Mouse (Mus musculus): ENCODE data around the gene Timm17b. TPM values are rescaled to one million over a fixed set of nuclear protein-coding genes. Genes with fewer than 3 reads are reported as not detected.

Timm17b gene
- polyA plus RNA-seq, 1 experiment from 2014 or later: 153 TPM

DNA sequence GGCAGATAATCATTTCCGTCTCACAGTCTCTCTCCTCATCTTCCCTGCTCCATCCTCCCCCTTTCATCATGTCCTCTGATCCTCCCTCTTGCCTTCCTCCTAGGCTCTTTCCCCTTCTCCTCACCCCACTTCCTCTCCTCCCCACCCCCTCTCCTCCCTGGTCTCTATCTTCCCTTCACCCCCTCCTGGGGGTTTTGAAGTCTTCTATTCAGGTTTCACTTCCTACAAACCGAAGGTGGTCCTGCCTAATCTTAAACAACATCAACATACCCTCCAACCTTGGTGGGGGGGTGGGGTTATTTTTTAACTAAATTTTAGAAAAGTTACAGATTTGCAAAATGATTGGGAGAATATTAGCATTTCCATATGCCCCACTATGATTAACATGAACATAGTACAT lies 30.7 kb upstream of the Timm17b start:
- H3K4me1 ChIP-seq (replicated peaks; ENCODE audit: control insufficient read depth, insufficient read depth, low read length): no peaks in the 10 kb centered on the region
- no peak overlapping the region for H3K27ac ChIP-seq (ENCODE audit: low read depth, low read length)
- H3K4me3 ChIP-seq (ENCODE audit: low read depth, low read length): no peak overlapping the region
- DNase-seq (ENCODE audit: low spot score) (no peak), ATAC-seq (replicated peaks; ENCODE audit: low FRiP score) (no peak)
- H3K27me3 ChIP-seq (replicated peaks; ENCODE audit: control insufficient read depth, insufficient read depth, low read length): no peaks in the 10 kb centered on the region
- no peaks in the 10 kb centered on the region for H3K9me3 ChIP-seq (ENCODE audit: control insufficient read depth, low read length)
- H3K4me2 ChIP-seq: no peak overlapping the region
- 66% methylated on average over 2 of the region's 2 CpGs for WGBS
- H3K9ac ChIP-seq (ENCODE audit: low read depth, low read length): no peak overlapping the region
- peaks cover 3% of the 10 kb centered on the region; the same call in 1 of the 2 replicates for H3K36me3 ChIP-seq (ENCODE audit: control insufficient read depth, insufficient read depth, low read length)

DNA sequence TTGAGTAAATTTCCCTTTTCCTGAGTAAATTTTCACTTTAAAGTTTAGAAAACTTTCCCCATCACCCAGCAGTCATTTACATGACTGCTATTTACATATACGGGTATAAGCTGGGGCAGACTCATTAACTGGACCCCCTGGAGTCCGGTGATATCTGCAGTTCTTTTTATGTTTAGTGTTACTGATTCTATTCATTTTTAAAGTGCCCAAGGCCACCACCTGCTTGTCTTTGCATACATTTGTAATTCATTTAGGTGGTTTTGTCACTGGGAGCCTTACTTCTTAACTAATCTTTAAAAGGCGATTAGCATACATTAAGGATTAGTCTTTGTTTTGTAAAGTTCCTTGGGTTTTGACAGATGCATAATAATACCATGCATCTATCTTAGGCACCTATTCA lies 29.3 kb upstream of the Timm17b start:
- Histone ChIP-seq H3K9ac (ENCODE audit: low read depth, low read length) (no peak overlapping the region), H3K27me3 (replicated peaks; ENCODE audit: control insufficient read depth, insufficient read depth, low read length) (no peaks in the 10 kb centered on the region), H3K9me3 (ENCODE audit: control insufficient read depth, low read length) (no peaks in the 10 kb centered on the region), H3K36me3 (ENCODE audit: control insufficient read depth, insufficient read depth, low read length) (peaks cover 5% of the 10 kb centered on the region; the same call in 1 of the 2 replicates), H3K4me3 (ENCODE audit: low read depth, low read length) (no peak overlapping the region), H3K4me1 (replicated peaks; ENCODE audit: control insufficient read depth, insufficient read depth, low read length) (no peaks in the 10 kb centered on the region), H3K4me2 (no peak overlapping the region), H3K27ac (ENCODE audit: low read depth, low read length) (no peak overlapping the region)
- DNase-seq (ENCODE audit: low spot score) (no peak), ATAC-seq (replicated peaks; ENCODE audit: low FRiP score) (no peak)
- 55% methylated on average over 3 of the region's 3 CpGs for WGBS

DNA sequence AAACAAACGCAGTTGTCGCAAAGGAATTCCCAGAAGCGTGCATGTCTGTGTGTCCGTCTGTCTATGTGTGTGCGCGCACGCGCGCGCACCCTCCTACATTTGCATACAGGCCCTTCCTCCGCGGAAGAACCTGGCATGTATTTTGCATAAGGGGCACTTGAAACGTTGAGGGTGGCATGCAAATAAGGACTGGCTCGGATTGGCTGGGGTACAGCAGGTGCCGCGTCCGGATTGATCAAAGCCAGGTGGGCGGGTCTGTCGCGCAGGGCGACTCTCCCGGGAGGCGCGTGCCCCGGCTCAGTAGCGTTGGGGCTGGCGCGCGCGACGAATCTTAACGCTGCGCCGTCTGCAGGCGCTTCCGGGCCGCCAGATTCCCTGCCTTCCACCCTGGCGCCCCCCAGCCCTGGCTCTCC lies 21.1 kb upstream of the Timm17b start, which contains the start of gene Pim2:
Gene Pim2 (plus strand): TSS at position 256 of the 413 bp plus-strand sequence.
- no peak within 1 kb of the TSS for H3K27ac ChIP-seq (ENCODE audit: low read depth, low read length)
- H3K9ac ChIP-seq (ENCODE audit: low read depth, low read length): peak within 1 kb of the TSS; percentile 53; the same call in 1 of the 2 replicates
- peak within 1 kb of the TSS; percentile 96 for H3K4me2 ChIP-seq
- H3K27me3 ChIP-seq (replicated peaks; ENCODE audit: control insufficient read depth, insufficient read depth, low read length): no peaks in the 10 kb centered on the region
- ATAC-seq (replicated peaks; ENCODE audit: low FRiP score) (peak; percentile 96), DNase-seq (ENCODE audit: low spot score) (peak; percentile 65)
- peak within 1 kb of the TSS; percentile 58 for H3K4me3 ChIP-seq (ENCODE audit: low read depth, low read length)
- WGBS: 8% methylated on average over 37 of the region's 38 CpGs
- peaks cover 3% of the 10 kb centered on the region; the same call in 1 of the 2 replicates for H3K36me3 ChIP-seq (ENCODE audit: control insufficient read depth, insufficient read depth, low read length)
- H3K9me3 ChIP-seq (ENCODE audit: control insufficient read depth, low read length): no peaks in the 10 kb centered on the region
- peaks cover 3% of the 10 kb centered on the region; the same call in 1 of the 2 replicates for H3K4me1 ChIP-seq (replicated peaks; ENCODE audit: control insufficient read depth, insufficient read depth, low read length)

DNA sequence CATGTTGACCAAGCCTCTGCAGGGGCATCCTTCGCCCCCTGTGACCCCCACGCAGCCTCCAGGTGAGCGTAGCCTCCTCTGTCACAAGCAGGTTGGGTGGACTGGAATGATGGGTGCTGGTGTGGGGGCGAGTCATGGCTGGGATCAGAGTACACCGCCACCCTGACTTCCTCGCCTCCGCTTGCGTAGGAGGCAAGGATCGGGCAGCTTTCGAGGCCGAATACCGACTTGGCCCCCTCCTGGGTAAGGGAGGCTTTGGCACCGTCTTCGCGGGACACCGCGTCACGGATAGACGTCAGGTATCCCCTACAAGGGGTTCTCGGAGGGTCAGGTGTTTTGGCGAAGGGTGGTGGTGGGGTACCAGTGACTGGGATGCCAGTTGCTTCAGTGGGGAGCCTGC lies 20.7 kb upstream of the Timm17b start:
- peaks cover 3% of the 10 kb centered on the region; the same call in 1 of the 2 replicates for H3K4me1 ChIP-seq (replicated peaks; ENCODE audit: control insufficient read depth, insufficient read depth, low read length)
- peak overlapping the region; percentile 53; the same call in 1 of the 2 replicates for H3K9ac ChIP-seq (ENCODE audit: low read depth, low read length)
- 17% methylated on average over 21 of the region's 21 CpGs for WGBS
- DNase-seq (ENCODE audit: low spot score) (no peak), ATAC-seq (replicated peaks; ENCODE audit: low FRiP score) (0 out of 2 replicates have a peak, but pooled peaks have one; percentile 10)
- H3K4me3 ChIP-seq (ENCODE audit: low read depth, low read length): peak overlapping the region; percentile 58
- peaks cover 3% of the 10 kb centered on the region; the same call in 1 of the 2 replicates for H3K36me3 ChIP-seq (ENCODE audit: control insufficient read depth, insufficient read depth, low read length)
- H3K4me2 ChIP-seq: peak overlapping the region; percentile 96
- H3K27ac ChIP-seq (ENCODE audit: low read depth, low read length): no peak overlapping the region
- no peaks in the 10 kb centered on the region for H3K27me3 ChIP-seq (replicated peaks; ENCODE audit: control insufficient read depth, insufficient read depth, low read length)
- no peaks in the 10 kb centered on the region for H3K9me3 ChIP-seq (ENCODE audit: control insufficient read depth, low read length)

DNA sequence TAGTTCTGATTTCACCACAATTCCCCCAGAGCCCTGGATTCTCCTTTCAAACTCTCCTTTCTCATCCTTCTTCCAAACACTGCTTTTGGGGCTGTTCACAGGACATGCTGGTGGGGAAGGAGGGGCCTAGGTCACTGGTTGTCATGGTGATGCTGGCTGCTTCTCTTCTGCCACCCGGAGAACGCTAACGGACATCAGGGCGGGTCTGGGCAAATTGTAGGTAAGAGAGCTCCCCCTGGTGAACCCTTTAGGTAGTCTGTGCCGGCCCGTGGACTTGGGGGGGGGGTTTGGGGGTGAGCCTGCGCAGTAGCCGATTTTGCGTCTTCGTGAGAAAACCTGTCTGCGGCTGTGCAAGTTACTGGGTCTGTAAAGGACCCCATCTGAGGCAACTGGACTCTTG lies 19.3 kb upstream of the Timm17b start:
- DNase-seq (ENCODE audit: low spot score) (peak; percentile 52), ATAC-seq (replicated peaks; ENCODE audit: low FRiP score) (no peak; the same call in 1 of the 2 replicates)
- Histone ChIP-seq H3K4me1 (replicated peaks; ENCODE audit: control insufficient read depth, insufficient read depth, low read length) (peaks cover 3% of the 10 kb centered on the region; the same call in 1 of the 2 replicates), H3K27ac (ENCODE audit: low read depth, low read length) (no peak overlapping the region), H3K4me2 (peak overlapping the region; percentile 96), H3K9ac (ENCODE audit: low read depth, low read length) (no peak overlapping the region), H3K36me3 (ENCODE audit: control insufficient read depth, insufficient read depth, low read length) (no peaks in the 10 kb centered on the region; the same call in 1 of the 2 replicates), H3K27me3 (replicated peaks; ENCODE audit: control insufficient read depth, insufficient read depth, low read length) (no peaks in the 10 kb centered on the region), H3K9me3 (ENCODE audit: control insufficient read depth, low read length) (no peaks in the 10 kb centered on the region), H3K4me3 (ENCODE audit: low read depth, low read length) (peak overlapping the region; percentile 12; the same call in 1 of the 2 replicates)
- 9% methylated on average over 11 of the region's 11 CpGs for WGBS

DNA sequence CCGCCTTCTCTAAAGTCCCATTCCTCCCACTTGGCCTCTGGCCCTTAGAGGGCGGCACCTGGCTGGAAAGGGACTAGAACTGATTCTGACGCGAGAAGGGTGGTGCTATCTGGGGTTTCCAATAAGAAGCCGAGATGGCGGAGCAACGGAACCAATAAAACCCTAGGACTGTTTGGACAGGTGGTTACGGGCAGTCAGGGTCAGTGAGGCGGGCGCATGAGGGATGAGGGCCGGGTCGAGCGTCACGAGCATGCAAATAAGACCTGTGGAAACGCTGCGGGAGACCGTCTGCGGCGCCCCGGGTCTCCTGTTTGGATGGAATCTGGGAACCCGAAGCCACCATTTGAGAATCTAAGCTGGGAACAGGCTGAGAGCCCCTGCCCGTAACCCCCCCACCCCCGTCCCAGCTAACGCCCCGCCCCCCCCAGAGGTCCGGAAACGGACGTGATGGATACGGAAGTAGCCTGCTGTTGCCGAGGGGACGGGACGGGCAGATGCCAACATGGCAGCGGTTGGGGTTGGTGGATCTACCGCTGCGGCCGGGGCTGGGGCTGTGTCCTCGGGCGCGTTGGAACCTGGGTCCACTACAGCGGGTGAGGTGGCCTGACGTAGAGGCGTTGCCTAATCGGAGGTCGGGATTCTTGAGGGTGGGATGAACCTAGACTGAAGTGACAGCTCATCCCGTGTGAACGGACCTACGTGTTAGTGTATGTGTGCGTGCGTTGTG lies 15.2 kb upstream of the Timm17b start, which contains the start of gene Slc35a2:
Gene Slc35a2 (plus strand): TSS at position 188 of the 727 bp plus-strand sequence.
- Histone ChIP-seq H3K9ac (ENCODE audit: low read depth, low read length) (peak within 1 kb of the TSS; percentile 53), H3K4me2 (peak within 1 kb of the TSS; percentile 76), H3K36me3 (ENCODE audit: control insufficient read depth, insufficient read depth, low read length) (no peaks in the 10 kb centered on the region), H3K27me3 (replicated peaks; ENCODE audit: control insufficient read depth, insufficient read depth, low read length) (no peaks in the 10 kb centered on the region), H3K9me3 (ENCODE audit: control insufficient read depth, low read length) (no peaks in the 10 kb centered on the region), H3K4me1 (replicated peaks; ENCODE audit: control insufficient read depth, insufficient read depth, low read length) (no peaks in the 10 kb centered on the region), H3K27ac (ENCODE audit: low read depth, low read length) (peak within 1 kb of the TSS; percentile 58; the same call in 1 of the 2 replicates), H3K4me3 (ENCODE audit: low read depth, low read length) (peak within 1 kb of the TSS; percentile 60)
- 5% methylated on average over 47 of the region's 49 CpGs for WGBS
- DNase-seq (ENCODE audit: low spot score) (peak; percentile 75), ATAC-seq (replicated peaks; ENCODE audit: low FRiP score) (peak; percentile 93)

DNA sequence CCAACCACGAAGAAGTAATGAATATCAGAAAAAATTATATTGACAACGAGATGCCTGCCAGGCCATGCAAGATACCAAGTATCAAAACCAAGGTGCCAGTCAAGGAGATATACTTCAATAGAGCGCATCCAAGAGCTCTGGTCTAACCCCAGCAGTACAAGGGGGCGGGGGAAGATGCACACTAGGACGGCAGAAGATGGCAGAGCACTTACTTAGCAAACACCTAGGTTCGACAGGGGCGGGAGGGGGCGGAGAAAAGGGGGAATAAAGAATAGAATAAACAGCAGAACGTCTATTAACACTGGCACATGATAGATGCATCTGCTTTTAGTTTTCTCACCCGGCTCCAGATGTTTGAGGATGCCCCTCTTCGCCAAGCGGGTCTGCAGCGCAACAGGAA lies 946 bp upstream of the Timm17b start:
- Histone ChIP-seq H3K27ac (ENCODE audit: low read depth, low read length) (peak overlapping the region; percentile 41; the same call in 1 of the 2 replicates), H3K4me1 (replicated peaks; ENCODE audit: control insufficient read depth, insufficient read depth, low read length) (no peaks in the 10 kb centered on the region), H3K36me3 (ENCODE audit: control insufficient read depth, insufficient read depth, low read length) (peaks cover 2% of the 10 kb centered on the region; the same call in 1 of the 2 replicates), H3K9ac (ENCODE audit: low read depth, low read length) (peak overlapping the region; percentile 60), H3K9me3 (ENCODE audit: control insufficient read depth, low read length) (no peaks in the 10 kb centered on the region), H3K4me3 (ENCODE audit: low read depth, low read length) (peak overlapping the region; percentile 57), H3K4me2 (peak overlapping the region; percentile 63), H3K27me3 (replicated peaks; ENCODE audit: control insufficient read depth, insufficient read depth, low read length) (no peaks in the 10 kb centered on the region)
- 28% methylated on average over 13 of the region's 13 CpGs for WGBS
- ATAC-seq (replicated peaks; ENCODE audit: low FRiP score): no peak
- DNase-seq (ENCODE audit: low spot score): no peak

DNA sequence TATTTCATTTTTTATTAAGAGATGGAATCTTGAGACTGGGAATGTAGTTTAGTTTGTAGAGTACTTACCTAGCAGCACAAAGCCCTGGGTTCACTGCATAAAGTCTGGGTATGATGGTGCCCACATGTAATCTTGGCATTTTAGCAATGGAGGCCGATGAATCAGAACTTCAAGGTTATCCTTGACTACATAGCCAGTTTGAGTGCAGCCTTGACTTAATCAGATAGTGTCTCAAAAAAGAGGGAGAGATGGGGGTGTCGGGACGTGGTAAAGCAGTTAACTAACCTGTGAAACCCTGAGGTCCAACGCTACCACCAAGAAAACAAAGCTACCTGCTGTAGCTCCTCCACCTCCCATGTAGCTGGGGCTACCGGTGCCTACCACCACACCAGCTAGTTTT lies 5.3 kb downstream of the Timm17b start:
- H3K9ac ChIP-seq (ENCODE audit: low read depth, low read length): no peak overlapping the region
- no peak for DNase-seq (ENCODE audit: low spot score)
- H3K27ac ChIP-seq (ENCODE audit: low read depth, low read length): no peak overlapping the region
- H3K4me1 ChIP-seq (replicated peaks; ENCODE audit: control insufficient read depth, insufficient read depth, low read length): no peaks in the 10 kb centered on the region
- no peaks in the 10 kb centered on the region for H3K27me3 ChIP-seq (replicated peaks; ENCODE audit: control insufficient read depth, insufficient read depth, low read length)
- H3K4me2 ChIP-seq: no peak overlapping the region
- no peaks in the 10 kb centered on the region for H3K36me3 ChIP-seq (ENCODE audit: control insufficient read depth, insufficient read depth, low read length)
- WGBS: 91% methylated on average over 5 of the region's 5 CpGs
- H3K4me3 ChIP-seq (ENCODE audit: low read depth, low read length): no peak overlapping the region
- ATAC-seq (replicated peaks; ENCODE audit: low FRiP score): no peak
- H3K9me3 ChIP-seq (ENCODE audit: control insufficient read depth, low read length): no peaks in the 10 kb centered on the region
